Mouse (Mus musculus): ENCODE measurements around the gene 5730522E02Rik.

Gene 5730522E02Rik

GRCm38 (mm10) chr11:26128385-26128784, 82.2 kb downstream of the 5730522E02Rik start:
- no peak for DNase-seq (ENCODE audit: low read depth, low spot score)

GRCm38 (mm10) chr11:26125923-26126322, 84.6 kb downstream of the 5730522E02Rik start:
- DNase-seq (ENCODE audit: low read depth, low spot score): no peak

- DNase-seq (ENCODE audit: low read depth, low spot score): peak; percentile 27
Observed at GRCm38 (mm10) chr11:26120781-26121557, 89.6 kb downstream of the 5730522E02Rik start.

- DNase-seq (ENCODE audit: low read depth, low spot score): no peak
Observed at GRCm38 (mm10) chr11:26117651-26118050, 92.9 kb downstream of the 5730522E02Rik start.

GRCm38 (mm10) chr11:26112206-26112605, 98.4 kb downstream of the 5730522E02Rik start:
- no peak for DNase-seq (ENCODE audit: low read depth, low spot score)

- peak; percentile 12 for DNase-seq (ENCODE audit: low read depth, low spot score)
Observed at GRCm38 (mm10) chr11:26108647-26109046, 101.9 kb downstream of the 5730522E02Rik start.

- no peak for DNase-seq (ENCODE audit: low read depth, low spot score)
Observed at GRCm38 (mm10) chr11:26104680-26105079, 105.9 kb downstream of the 5730522E02Rik start.

GRCm38 (mm10) chr11:26103698-26104097, 106.9 kb downstream of the 5730522E02Rik start:
- peak; percentile 34 for DNase-seq (ENCODE audit: low read depth, low spot score)

GRCm38 (mm10) chr11:26102878-26103277, 107.7 kb downstream of the 5730522E02Rik start:
- no peak for DNase-seq (ENCODE audit: low read depth, low spot score)

GRCm38 (mm10) chr11:26100077-26100476, 110.5 kb downstream of the 5730522E02Rik start:
- no peak for DNase-seq (ENCODE audit: low read depth, low spot score)

- no peak for DNase-seq (ENCODE audit: low read depth, low spot score)
Observed at GRCm38 (mm10) chr11:26098933-26099332, 111.6 kb downstream of the 5730522E02Rik start.

- DNase-seq (ENCODE audit: low read depth, low spot score): no peak
Observed at GRCm38 (mm10) chr11:26096095-26096494, 114.5 kb downstream of the 5730522E02Rik start.

GRCm38 (mm10) chr11:26088993-26089392, 121.6 kb downstream of the 5730522E02Rik start:
- no peak for DNase-seq (ENCODE audit: low read depth, low spot score)

GRCm38 (mm10) chr11:26086679-26087078, 123.9 kb downstream of the 5730522E02Rik start:
- DNase-seq (ENCODE audit: low read depth, low spot score): no peak

- DNase-seq (ENCODE audit: low read depth, low spot score): no peak
Observed at GRCm38 (mm10) chr11:26085380-26086035, 125.1 kb downstream of the 5730522E02Rik start.

GRCm38 (mm10) chr11:26076335-26076734, 134.2 kb downstream of the 5730522E02Rik start:
- no peak for DNase-seq (ENCODE audit: low read depth, low spot score)

- no peak for DNase-seq (ENCODE audit: low read depth, low spot score)
Observed at GRCm38 (mm10) chr11:26075536-26075935, 135.0 kb downstream of the 5730522E02Rik start.

- peak; percentile 68 for DNase-seq (ENCODE audit: low read depth, low spot score)
Observed at GRCm38 (mm10) chr11:26073638-26074294, 136.8 kb downstream of the 5730522E02Rik start.

- no peak for DNase-seq (ENCODE audit: low read depth, low spot score)
Observed at GRCm38 (mm10) chr11:26072101-26072500, 138.5 kb downstream of the 5730522E02Rik start.

- DNase-seq (ENCODE audit: low read depth, low spot score): no peak
Observed at GRCm38 (mm10) chr11:26063252-26063651, 147.3 kb downstream of the 5730522E02Rik start.

GRCm38 (mm10) chr11:26061471-26062137, 149.0 kb downstream of the 5730522E02Rik start:
- no peak for DNase-seq (ENCODE audit: low read depth, low spot score)

GRCm38 (mm10) chr11:26013527-26013926, 197.0 kb downstream of the 5730522E02Rik start:
- no peak for DNase-seq (ENCODE audit: low read depth, low spot score)
